Mouse (Mus musculus) lung, postnatal 0 days (tissue): ENCODE measurements around the gene Lrrc20.

ENCODE experiments used
- CTCF ChIP-seq: IDR thresholded peaks from 2 replicates; pipeline ENCODE4 v1.5.1; 2016; ENCODE audit warnings: antibody characterized with exemption, mild to moderate bottlenecking
- EP300 ChIP-seq: IDR thresholded peaks from 2 replicates; pipeline ENCODE4 v1.6.1; 2016; ENCODE audit warnings: antibody characterized with exemption, mild to moderate bottlenecking, control low read depth

- TF ChIP-seq CTCF (peak; percentile 30), EP300 (no peak)
Observed at GRCm38 (mm10) chr10:61587241-61587849, 111.7 kb downstream of the Lrrc20 start.
